Mouse (Mus musculus): ENCODE results near the gene Ctcf. TPM values are rescaled to one million over a fixed set of nuclear protein-coding genes. Genes with fewer than 3 reads are reported as not detected.

Gene Ctcf
- total and polyA plus RNA-seq, 3 experiments: 9.3 to 41.9 (median 41.4) TPM

- Histone ChIP-seq H3K36me3 (ENCODE audit: control insufficient read depth, insufficient read depth, low read length) (peaks cover 6% of the 10 kb centered on the region), H3K9ac (ENCODE audit: low read depth, low read length) (no peak overlapping the region), H3K4me3 (0 out of 2 replicates have a peak overlapping the region, but pooled peaks have one; percentile 3), H3K4me1 (ENCODE audit: control insufficient read depth, insufficient read depth, low read length) (peaks cover 6% of the 10 kb centered on the region; the same call in 1 of the 2 replicates), H3K27me3 (ENCODE audit: control insufficient read depth, insufficient read depth, low read length) (no peaks in the 10 kb centered on the region), H3K79me2 (replicated peaks; ENCODE audit: control insufficient read depth, insufficient read depth, low read length) (no peaks in the 10 kb centered on the region), H3K27ac (peak overlapping the region; percentile 48)
- DNase-seq: peak; percentile 32 to 69
- TF ChIP-seq POLR2A (IDR thresholded peaks at IDR 0.05; ENCODE audit: insufficient read depth, low read depth, low read length) (no peak), CTCF (IDR thresholded peaks at IDR 0.05) (no peak), EP300 (IDR thresholded peaks at IDR 0.05; ENCODE audit: insufficient read depth, low read depth, low read length) (no peak)
- intact Hi-C loops (cut with DNase I): no loop called here
- WGBS: 35% methylated on average over 5 of the region's 5 CpGs
Observed at GRCm38 (mm10) chr8:105623118-105623517, 13.2 kb upstream of the Ctcf start.

DNA sequence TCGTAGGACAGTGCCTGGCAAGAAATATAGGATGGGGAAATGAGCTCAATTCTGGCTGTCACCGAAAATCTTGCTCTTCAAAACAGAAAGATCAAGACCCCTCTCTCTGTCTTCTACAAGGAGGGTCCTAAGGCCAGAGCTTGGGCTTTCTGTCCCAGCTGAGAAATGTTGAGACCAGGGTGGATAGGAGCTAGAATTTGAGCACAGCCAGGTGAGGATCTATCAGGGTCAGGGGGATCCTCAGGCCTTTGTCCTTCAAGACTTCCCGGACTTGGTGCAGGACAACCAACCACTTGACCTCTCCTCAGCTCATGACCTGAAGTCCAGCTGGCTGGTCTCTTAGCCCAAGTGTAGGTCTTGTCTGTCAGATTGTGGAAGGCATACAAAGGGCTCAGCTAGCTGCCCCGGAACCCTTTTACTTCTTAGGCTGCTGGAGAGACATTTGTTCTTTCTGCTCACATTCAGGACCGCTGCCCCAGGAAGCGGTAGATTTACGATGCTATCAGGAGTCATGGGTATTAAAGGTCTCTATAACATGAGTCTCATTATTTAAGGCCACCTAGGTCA is 12.6 kb upstream of the Ctcf start:
- peak overlapping the region; percentile 48; the same call in 1 of the 2 replicates for H3K27ac ChIP-seq
- intact Hi-C loops (cut with DNase I): no loop called here

DNA sequence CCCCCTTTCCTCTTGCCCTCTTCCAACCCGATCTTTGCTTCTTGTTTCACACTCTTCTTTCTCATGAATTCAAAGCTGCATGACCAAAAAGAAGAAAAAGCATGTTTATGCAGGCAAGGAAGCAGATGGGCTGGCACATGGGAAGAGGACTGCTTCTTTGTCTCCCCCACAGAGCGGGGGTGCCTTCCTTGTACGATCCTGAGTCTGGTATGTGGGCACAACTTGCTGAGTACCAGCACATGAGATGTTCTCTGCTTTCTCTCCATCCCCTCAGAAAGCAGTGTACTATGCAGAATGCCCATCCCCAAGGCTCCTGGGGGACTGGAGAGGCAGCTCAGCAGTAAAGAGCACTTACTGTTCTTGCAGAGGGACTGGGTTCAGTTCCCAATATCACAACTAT is 12.0 kb upstream of the Ctcf start:
- Histone ChIP-seq H3K4me3 (no peak overlapping the region), H3K27me3 (ENCODE audit: control insufficient read depth, insufficient read depth, low read length) (no peaks in the 10 kb centered on the region), H3K4me1 (ENCODE audit: control insufficient read depth, insufficient read depth, low read length) (peaks cover 6% of the 10 kb centered on the region; the same call in 1 of the 2 replicates), H3K27ac (no peak overlapping the region), H3K79me2 (replicated peaks; ENCODE audit: control insufficient read depth, insufficient read depth, low read length) (no peaks in the 10 kb centered on the region), H3K9ac (ENCODE audit: low read depth, low read length) (no peak overlapping the region), H3K36me3 (ENCODE audit: control insufficient read depth, insufficient read depth, low read length) (peaks cover 6% of the 10 kb centered on the region)
- intact Hi-C loops (cut with DNase I): no loop called here
- TF ChIP-seq EP300 (IDR thresholded peaks at IDR 0.05; ENCODE audit: insufficient read depth, low read depth, low read length): no peak
- no peak for TF ChIP-seq CTCF (IDR thresholded peaks at IDR 0.05)
- no peak for TF ChIP-seq POLR2A (IDR thresholded peaks at IDR 0.05; ENCODE audit: insufficient read depth, low read depth, low read length)
- WGBS: 69% methylated on average over 3 of the region's 3 CpGs
- DNase-seq: no peak

More for the DNA sequence above, 12.6 kb upstream of the Ctcf start:
- Histone ChIP-seq H3K4me1 (ENCODE audit: control insufficient read depth, insufficient read depth, low read length) (peaks cover 6% of the 10 kb centered on the region; the same call in 1 of the 2 replicates), H3K36me3 (ENCODE audit: control insufficient read depth, insufficient read depth, low read length) (peaks cover 6% of the 10 kb centered on the region), H3K27me3 (ENCODE audit: control insufficient read depth, insufficient read depth, low read length) (no peaks in the 10 kb centered on the region), H3K4me3 (no peak overlapping the region), H3K9ac (ENCODE audit: low read depth, low read length) (no peak overlapping the region), H3K79me2 (replicated peaks; ENCODE audit: control insufficient read depth, insufficient read depth, low read length) (no peaks in the 10 kb centered on the region)
- TF ChIP-seq EP300 (IDR thresholded peaks at IDR 0.05; ENCODE audit: insufficient read depth, low read depth, low read length) (no peak), POLR2A (IDR thresholded peaks at IDR 0.05; ENCODE audit: insufficient read depth, low read depth, low read length) (no peak), CTCF (IDR thresholded peaks at IDR 0.05) (no peak)
- DNase-seq: no peak
- 64% methylated on average over 7 of the region's 7 CpGs for WGBS

GRCm38 (mm10) chr8:105624831-105625230 is 11.5 kb upstream of the Ctcf start:
- H3K9ac ChIP-seq (ENCODE audit: low read depth, low read length): no peak overlapping the region
- no peaks in the 10 kb centered on the region for H3K27me3 ChIP-seq (ENCODE audit: control insufficient read depth, insufficient read depth, low read length)
- H3K4me3 ChIP-seq: no peak overlapping the region
- TF ChIP-seq CTCF (IDR thresholded peaks at IDR 0.05): no peak
- no peak for TF ChIP-seq POLR2A (IDR thresholded peaks at IDR 0.05; ENCODE audit: insufficient read depth, low read depth, low read length)
- TF ChIP-seq EP300 (IDR thresholded peaks at IDR 0.05; ENCODE audit: insufficient read depth, low read depth, low read length): no peak
- no peaks in the 10 kb centered on the region for H3K79me2 ChIP-seq (replicated peaks; ENCODE audit: control insufficient read depth, insufficient read depth, low read length)
- WGBS: 74% methylated on average over 1 of the region's 1 CpGs
- H3K4me1 ChIP-seq (ENCODE audit: control insufficient read depth, insufficient read depth, low read length): peaks cover 6% of the 10 kb centered on the region; the same call in 1 of the 2 replicates
- H3K27ac ChIP-seq: no peak overlapping the region
- peaks cover 6% of the 10 kb centered on the region for H3K36me3 ChIP-seq (ENCODE audit: control insufficient read depth, insufficient read depth, low read length)
- DNase-seq: no peak
- intact Hi-C loops (cut with DNase I): no loop called here

DNA sequence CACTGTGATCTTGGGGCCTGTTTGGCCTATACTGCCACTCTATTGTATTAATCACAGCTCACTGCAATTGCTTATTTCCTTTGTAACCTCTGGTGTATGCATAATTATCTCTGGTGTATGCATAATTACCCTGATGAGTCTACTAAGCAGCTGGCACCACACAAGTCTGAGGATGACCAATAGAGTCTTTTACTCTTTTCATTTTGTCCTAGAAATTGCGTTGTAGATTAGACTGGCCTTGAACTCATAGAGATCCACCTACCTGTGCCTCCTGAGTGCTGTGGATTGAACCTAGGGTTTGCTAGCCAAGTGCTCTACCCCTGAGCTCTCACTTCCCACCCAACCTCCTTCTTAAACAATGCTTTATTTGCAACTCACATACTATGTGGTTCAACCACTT is 10.3 kb upstream of the Ctcf start:
- no peak for DNase-seq
- H3K27me3 ChIP-seq (ENCODE audit: control insufficient read depth, insufficient read depth, low read length): no peaks in the 10 kb centered on the region
- no peaks in the 10 kb centered on the region for H3K79me2 ChIP-seq (replicated peaks; ENCODE audit: control insufficient read depth, insufficient read depth, low read length)
- no peak overlapping the region for H3K4me3 ChIP-seq
- intact Hi-C loops (cut with DNase I): no loop called here
- H3K36me3 ChIP-seq (ENCODE audit: control insufficient read depth, insufficient read depth, low read length): peaks cover 6% of the 10 kb centered on the region
- no peak for TF ChIP-seq POLR2A (IDR thresholded peaks at IDR 0.05; ENCODE audit: insufficient read depth, low read depth, low read length)
- no peak for TF ChIP-seq CTCF (IDR thresholded peaks at IDR 0.05)
- TF ChIP-seq EP300 (IDR thresholded peaks at IDR 0.05; ENCODE audit: insufficient read depth, low read depth, low read length): no peak
- H3K9ac ChIP-seq (ENCODE audit: low read depth, low read length): no peak overlapping the region
- H3K27ac ChIP-seq: no peak overlapping the region
- WGBS: 98% methylated on average over 1 of the region's 1 CpGs
- H3K4me1 ChIP-seq (ENCODE audit: control insufficient read depth, insufficient read depth, low read length): peaks cover 6% of the 10 kb centered on the region; the same call in 1 of the 2 replicates

DNA sequence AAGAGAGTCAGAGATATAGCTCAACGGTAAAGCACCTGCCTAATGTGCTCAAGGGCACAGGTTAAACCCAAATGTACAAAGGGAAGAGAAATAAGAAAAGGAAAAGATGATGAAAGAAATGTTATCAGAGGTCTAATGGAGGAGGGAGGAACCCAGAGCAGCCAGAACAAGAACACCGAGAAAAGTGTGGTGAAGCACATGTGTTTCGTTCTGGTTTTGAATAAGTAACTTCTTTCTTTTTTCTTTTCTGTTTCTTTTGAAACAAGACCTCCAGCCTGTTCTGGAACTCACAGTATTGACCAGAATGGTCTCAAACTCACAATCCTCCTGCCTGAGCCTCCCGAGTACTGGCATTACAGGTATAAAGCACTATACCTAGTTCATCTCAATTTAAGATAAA is 7.0 kb upstream of the Ctcf start:
- no peak for DNase-seq
- Histone ChIP-seq H3K4me3 (no peak overlapping the region), H3K4me1 (ENCODE audit: control insufficient read depth, insufficient read depth, low read length) (no peaks in the 10 kb centered on the region), H3K27me3 (ENCODE audit: control insufficient read depth, insufficient read depth, low read length) (no peaks in the 10 kb centered on the region), H3K79me2 (replicated peaks; ENCODE audit: control insufficient read depth, insufficient read depth, low read length) (no peaks in the 10 kb centered on the region), H3K36me3 (ENCODE audit: control insufficient read depth, insufficient read depth, low read length) (no peaks in the 10 kb centered on the region), H3K9ac (ENCODE audit: low read depth, low read length) (no peak overlapping the region), H3K27ac (no peak overlapping the region)
- TF ChIP-seq POLR2A (IDR thresholded peaks at IDR 0.05; ENCODE audit: insufficient read depth, low read depth, low read length) (no peak), CTCF (IDR thresholded peaks at IDR 0.05) (no peak), EP300 (IDR thresholded peaks at IDR 0.05; ENCODE audit: insufficient read depth, low read depth, low read length) (no peak)
- intact Hi-C loops (cut with DNase I): no loop called here
- WGBS: 81% methylated on average over 4 of the region's 4 CpGs

Measured in heart, adult 2 months (tissue).